Mouse (Mus musculus) frontal cortex, postnatal 14 days (tissue): Measurements from ENCODE around the gene Spag5.

ENCODE experiments used
- DNase-seq, 2 experiments: peaks; one replicate each; pipeline ENCODE4 v3.0.0; 2022; ENCODE audit warnings: low spot score in 2 of 2

Spag5 gene

DNA sequence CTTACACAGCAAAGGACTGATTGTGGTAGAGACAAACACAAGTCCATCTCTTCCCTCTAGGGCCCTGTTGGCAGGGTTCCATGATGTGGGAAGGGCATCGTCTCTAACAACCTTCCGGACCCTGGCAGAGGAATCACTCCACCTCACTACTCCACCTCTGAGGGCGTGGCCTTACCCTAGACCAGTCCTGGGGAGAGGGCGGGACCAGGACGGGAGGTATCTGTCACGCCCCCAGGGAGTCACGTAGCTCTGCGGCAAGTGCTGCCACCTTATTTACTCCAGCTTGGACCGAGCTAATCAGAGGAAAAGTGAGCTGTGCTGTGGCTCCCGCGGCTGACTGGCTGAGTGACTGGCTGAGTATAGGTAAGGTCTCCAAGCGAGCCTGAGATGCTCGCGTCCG, 21.5 kb downstream of the Spag5 start, which contains the start of gene Aldoc:
Gene Aldoc, plus strand, starts transcription at position 109 of the 400 bp plus-strand sequence.
- peak; percentile 55 to 72 for DNase-seq

DNA sequence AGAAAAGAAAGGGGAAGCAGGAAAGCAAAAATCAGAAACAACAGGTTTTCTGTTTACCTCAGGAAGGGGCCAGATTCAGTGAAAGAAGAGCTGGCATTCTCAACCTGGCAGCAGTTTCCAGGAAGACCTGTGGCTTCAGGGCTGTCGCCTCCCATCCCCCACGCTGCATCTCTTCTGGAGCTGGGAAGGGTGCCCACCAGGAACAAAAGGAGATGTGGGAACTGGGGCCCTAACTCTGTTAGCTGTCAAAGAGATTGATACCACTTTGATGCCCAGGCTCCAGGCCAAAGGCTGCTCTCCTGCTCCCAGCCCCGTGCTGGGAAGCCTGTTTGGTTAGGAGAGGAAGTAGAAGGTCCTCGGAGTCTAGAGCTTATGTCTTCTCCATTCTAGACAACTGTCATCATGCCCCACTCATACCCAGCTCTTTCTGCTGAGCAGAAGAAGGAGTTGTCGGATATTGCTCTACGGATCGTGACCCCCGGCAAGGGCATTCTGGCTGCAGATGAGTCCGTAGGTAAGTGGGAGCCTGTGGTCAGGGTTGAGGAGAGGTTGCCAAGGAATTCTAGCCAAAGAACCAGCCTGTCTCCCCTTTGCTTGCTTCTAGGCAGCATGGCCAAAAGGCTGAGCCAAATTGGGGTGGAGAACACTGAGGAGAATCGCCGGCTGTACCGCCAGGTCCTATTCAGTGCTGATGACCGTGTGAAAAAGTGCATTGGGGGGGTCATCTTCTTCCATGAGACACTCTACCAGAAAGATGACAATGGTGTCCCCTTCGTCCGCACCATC, 22.9 kb downstream of the Spag5 start:
- no peak for DNase-seq

DNA sequence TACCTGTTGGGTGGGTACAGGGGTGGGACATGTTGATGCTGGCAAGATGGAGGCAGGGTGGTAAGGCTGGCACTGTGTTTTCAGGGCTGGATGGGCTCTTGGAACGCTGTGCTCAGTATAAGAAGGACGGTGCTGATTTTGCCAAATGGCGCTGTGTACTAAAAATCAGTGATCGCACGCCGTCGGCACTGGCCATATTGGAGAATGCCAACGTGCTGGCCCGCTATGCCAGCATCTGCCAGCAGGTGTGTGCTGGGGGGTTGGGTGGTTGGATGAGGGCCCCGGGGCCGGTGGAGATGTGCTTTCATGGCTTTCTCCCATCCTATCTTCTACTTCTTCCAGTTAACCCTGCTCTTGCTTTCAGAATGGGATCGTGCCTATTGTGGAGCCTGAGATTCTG, 23.6 kb downstream of the Spag5 start:
- DNase-seq, result no peak

DNA sequence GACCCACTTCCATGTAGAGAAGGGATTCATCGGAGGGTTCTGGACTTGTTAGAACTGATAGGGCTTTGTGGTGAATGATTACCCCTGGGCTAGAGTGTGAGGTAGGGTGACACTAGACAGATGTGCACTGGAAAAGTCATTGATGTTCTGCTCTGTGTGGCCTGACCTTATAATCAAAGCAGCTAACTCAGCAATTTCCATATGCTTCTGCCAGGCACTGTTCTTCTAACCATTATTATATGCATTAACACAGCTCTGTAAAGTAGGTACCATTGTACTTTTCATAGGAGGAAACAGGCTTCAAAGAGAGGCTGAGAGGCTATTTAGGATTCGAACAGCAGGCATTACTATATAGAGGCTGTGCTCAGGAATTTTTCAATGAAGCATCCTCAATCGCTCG, 25.9 kb downstream of the Spag5 start:
- no peak for DNase-seq

DNA sequence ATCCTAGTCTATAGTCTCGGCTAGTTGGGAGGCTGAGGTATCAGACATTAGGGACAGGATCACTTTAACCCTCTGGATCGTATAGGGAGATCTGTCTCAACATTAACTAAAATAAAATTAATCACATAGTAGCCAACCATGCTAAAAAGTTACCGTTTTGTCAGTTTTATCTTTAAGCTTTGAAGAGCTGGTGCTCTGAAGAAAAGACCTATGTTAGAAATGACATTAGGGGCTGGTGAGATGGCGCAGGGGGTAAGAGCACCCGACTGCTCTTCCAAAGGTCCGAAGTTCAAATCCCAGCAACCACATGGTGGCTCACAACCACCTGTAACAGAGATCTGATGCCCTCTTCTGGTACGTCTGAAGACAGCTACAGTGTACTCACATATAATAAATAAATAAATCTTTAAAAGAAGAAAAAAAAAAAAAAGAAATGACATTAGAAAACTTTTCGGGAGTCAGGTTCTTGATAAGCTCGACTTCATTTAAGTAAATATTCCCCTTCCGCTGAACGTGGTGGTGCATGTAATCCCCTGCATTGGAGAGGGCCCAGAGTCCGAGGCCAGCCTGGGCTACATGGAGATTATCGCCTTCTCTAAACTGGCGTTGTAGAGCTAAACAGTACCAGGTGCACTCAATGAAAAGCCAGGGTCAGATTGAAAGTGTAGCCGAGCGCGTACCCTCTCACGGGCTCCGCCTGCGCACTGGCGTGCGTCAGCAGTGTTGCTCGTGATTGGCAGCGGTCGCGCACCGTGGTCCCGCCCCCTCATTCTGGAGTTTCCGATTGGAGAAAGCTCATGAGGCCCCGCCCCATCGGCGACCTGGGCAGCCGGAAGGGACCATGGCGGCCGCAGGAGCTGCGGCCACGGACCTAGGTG, 26.5 kb downstream of the Spag5 start, which contains the start of gene Pigs:
Gene Pigs, plus strand, starts transcription at position 782 of the 878 bp plus-strand sequence.
- DNase-seq, result peak; percentile 87 to 95

DNA sequence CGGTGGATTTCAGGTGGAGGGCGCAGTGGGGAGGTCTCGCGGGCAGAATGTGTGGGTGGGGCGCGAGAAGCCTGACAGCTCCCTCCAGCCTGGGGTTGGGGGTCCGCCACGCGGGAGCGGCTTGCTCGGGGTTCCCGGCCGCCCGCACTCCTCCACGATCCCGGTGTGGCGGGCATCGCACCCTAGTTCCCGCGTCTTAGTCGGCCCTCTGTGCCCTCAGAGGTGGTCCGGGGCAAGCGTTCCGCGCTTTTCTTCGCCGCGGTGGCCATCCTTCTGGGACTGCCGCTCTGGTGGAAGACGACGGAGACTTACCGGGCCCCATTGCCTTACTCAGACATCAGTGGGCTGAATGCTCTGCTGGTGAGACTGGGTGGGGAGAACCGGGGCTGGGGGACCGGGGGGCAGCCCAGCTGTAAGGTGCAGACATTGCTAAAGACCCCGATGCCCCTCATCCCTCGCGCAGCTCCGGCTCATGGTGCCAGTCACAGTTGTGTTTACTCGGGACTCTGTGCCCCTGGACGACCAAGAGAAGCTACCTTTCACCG, 27.3 kb downstream of the Spag5 start:
- DNase-seq, result no peak

DNA sequence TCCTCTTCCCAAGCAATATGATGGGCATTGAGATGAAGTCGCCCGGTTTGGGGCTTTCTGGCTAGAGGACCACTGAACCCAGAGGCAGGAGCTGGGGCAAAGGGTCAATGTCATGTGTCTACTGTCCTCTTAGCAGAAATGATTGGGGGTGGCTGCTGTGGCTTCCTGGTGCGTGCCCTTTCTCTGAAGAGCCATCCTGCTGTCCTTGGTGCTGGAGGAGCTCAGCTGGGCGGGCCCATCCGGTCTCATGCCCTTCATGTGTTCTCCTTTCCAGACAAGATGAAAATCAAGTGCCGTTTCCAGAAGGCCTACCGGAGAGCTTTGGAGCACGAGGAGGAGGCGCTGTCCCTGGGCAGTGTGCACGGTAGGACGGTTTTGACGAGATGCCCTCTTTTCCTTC, 31.3 kb downstream of the Spag5 start:
- DNase-seq, result no peak

DNA sequence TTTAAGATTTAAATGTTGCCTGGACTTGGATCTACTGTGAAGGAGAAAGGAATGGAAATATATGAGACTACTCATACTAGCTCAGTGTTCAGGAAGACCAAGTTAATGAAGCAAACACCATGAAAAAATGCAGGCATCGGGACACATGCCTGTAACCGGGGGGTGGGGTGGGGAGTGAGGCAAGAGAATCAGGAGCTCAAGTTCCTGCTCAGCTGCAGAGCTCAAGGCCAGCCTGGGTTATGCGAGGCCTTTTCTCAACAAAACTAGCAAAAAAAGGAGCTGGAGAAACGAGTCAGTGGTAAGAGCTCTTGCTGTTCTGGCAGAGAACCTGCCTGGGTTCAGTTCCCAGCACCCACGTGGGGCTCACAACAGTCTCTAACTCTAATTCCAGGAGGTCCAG, 32.7 kb downstream of the Spag5 start:
- DNase-seq, result no peak

DNA sequence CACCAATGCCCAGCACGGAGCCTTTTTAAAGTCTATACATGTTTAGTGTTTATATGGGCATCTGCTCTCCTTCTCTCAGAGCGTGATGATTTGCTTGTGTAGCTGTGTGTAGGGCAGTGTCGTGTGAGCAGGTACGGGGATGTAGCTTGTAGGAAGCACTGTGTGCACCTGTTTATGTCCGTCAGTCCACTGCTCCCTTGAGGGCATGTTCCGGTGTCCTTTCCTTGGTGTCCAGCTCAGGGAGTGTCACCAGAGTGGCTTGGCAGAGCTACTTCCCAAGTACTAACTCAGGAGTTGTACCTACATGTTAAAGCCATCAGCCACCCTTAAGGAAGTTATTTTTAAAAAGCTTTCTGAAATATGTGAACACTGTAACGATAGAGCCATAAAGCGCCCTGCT, 35.7 kb downstream of the Spag5 start:
- no peak for DNase-seq

DNA sequence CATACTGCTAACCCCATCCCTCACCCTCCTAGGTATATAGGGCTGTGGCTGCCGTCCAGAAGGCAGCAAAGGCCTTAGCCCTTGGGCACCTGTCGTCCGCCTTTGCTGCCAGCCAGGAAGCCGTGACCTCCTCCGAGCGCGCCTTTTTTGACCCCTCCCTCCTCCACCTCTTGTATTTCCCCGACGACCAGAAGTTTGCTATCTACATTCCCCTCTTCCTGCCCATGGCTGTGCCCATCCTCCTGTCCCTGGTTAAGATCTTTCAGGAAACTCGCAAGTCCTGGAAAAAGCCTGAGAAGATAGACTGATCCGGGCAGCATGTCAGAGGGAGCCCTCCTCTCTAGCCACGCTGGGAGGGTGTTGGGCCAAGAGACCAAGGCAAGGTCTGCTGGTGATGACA, 40.4 kb downstream of the Spag5 start:
- no peak for DNase-seq

DNA sequence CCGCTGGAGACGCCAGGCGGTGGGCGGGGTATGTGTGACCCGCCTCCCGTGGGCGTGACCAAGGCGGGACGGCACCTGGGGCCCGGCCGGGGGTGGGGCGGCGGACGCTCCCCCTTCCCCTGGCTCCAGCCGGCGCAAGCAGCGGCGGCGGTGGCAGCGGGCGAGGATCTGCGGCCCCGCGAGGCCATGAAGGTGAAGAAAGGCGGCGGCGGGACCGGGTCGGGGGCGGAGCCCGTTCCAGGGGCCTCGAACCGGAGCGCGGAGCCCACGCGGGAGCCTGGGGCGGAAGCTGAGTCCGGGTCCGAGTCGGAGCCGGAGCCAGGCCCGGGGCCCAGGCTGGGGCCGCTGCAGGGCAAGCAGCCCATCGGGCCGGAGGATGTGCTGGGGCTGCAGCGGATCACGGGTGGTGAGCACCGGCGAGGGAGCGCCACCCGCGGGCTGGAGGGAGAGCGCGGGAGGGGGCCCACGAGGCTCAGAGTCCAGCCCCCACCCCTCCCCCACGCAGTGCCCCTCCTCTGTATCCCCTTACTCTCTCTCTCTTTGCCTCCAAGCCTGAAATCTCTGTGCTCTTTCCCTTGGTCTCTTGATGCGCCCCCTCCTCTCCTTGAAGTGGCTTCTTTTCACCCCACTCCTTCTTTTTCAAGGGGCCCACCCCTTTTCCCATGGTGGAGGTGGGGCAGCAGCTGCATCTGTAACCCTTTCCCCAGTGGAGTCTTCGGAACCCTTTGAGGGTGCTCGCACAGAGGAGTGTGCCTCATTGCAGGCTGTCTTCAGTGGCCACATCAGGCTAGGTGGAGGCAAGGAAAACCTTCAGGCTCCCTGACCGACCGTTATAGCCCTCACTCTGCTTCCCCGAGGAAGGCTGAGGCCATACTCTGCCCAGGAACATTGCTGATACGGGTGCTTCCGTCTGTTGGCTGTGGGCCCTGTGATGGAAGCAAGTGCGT, 42.3 kb downstream of the Spag5 start, which contains the start of gene Unc119:
Gene Unc119, plus strand, starts transcription at position 102 of the 947 bp plus-strand sequence.
- DNase-seq, result peak in 1 of 2 experiments; percentile 51

DNA sequence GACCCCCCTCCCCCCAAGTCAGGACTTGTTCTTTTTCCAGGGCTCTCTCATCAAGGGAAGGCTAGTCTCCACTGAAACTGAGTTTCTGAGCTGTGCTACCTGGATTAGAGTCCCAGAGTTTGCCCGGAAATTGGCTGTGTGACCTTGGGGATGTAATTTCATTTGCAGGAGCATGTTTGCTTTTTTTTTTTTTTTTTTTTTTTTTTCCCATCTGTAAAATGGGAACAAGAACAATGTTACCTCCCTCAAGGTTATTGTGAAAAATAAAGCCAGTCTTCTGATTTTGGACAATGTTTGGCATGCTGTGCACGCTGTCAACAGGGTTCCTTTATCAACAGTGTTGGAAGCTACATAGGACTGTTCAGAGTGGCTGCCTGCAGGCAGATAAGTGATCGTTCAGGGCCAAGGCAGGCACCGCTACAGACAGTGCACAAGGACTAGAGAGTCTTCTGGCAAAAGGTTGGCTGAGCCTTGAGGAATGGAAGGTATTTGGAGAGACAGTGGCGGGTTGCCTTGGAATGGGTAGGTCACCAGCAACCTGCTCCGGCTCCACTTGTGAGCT, 43.1 kb downstream of the Spag5 start:
- DNase-seq, result no peak

DNA sequence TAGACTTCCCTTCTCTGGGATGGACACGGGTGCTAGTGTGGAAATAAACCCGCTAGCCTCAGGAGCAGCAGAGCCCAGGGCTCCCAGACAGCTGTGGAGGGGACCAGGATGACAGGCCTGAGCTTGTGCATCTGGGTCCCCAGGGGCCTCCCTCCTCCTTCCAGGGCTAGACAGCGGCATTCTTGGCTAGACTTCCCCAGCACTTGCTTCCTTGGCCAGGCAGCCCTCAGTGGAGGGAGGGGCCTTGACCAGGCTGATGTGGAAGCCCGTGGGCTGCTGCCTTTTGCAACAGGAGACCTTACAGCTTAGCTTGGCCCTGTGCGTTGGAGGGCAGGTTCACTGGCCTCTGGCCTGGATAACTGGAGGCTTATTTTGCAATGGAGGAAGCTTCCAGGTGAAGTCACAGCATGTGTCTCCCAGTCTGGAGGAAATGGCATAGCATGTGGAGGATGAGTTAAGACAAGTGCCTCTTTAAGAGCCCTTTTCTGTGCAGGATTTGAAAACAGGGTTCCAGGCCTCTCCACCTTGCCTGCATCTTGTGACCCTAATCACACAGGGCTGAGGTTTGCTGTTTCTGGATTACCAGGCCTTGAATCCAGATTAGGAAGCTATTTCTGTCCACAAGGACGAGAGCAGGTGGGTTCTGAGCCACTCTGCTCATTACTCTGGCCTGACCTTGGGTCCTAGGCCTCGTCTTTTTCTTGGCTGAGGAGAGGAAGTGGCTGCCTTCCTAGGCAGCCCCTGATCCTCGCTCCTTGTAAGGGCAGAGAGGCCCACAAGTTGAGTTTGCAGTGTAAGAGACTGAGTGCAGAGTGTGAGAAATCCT, 43.8 kb downstream of the Spag5 start:
- no peak for DNase-seq

DNA sequence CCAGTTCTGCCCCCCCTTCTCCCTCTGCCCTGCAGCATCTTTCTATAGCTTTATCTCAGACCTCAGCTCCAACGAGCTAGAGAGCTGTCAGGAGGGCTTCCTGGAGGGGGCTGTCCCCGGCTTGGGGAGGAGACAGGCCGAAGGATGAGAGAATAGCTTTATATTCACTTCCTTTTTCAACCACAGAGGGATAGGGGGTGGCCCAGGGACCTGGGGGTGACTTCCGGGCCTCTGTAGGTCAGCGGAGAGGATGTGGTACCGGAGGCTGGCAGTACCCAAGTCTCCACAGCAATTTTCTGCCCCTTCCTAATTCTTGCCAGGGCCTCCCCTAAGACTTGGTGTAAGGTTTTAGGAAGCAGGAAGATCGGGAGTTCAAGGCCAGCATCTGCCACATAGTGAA, 44.5 kb downstream of the Spag5 start:
- DNase-seq, result no peak

DNA sequence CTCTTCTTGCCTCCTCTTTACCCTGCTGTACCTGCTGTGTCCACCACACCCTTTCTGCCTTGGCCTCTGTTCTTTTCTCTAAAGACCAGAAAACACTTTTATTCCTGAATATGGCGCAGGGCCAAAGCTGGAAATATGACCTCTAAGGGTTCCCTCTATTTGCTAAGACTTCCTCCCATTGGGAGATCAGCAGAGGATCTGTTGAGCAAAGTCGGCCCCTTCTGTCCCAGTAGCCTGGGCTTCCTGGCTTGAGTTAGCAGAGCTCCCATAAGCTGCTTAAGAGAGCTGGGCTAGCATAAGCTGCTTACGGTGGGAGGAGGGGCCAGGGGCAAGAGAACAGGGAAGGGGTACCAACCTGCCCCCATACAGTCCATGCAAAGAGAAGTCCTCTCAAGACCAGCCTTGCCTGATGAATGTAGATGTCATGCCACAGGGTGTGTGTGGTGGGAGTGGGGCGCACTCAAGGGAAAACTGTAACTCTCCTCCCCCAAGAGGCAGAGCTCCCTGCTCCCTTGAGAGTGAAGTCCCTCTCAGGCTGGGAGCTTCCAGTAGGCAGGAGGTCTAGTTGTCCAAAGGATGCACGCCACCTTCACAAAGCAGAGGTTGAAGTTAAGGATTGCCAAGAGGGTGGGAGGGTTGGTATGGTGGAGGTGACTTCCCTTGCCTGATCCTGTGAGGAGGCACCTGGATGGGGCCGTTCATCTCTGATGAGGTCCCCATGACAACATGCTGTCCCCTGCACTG, 45.2 kb downstream of the Spag5 start:
- DNase-seq, result no peak

DNA sequence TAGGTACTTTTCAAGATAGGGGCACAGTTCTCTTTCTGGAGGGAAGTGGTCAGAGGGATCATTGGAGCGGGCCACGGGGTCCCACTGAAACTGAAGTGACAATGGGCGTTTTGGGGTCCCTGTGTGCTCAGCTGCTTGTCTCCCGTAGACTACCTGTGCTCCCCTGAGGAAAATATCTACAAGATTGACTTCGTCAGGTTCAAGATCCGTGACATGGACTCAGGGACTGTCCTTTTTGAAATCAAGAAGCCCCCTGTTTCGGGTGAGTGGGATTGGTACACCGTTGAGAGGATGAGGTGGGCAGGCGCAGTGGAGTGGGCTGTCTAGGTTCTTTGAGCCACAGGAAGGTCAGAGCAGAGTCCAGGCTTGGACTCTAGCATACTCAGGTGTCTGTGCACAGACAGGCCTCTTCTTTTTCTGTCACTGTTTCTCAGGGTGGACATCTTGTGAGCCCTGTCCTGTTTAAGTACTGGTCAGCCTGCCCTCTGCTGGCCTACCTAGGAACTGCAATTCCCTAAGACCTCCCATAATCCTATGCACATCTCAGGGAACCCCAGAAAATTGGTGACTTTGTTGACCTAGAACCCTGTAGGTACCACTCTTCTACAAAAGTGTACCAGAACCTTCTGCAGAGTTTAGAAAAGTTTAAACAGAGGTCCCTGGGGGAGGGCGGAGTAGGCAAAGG, 45.9 kb downstream of the Spag5 start:
- DNase-seq, result no peak

DNA sequence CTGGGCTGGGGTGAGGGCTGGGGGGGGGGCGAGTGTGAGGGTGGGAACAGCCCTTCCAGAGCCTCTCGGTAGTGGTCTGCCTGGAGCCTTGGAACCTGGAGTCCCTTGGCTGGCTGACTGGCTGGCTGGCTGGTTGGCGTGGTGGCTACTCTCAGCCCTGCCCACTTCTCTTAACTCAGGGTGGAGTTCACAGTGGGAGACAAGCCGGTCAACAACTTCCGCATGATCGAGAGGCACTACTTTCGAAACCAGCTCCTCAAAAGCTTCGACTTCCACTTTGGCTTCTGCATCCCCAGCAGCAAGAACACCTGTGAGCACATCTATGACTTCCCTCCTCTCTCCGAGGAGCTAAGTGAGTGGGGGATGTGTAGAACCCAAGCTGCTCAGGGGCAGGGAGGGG, 46.6 kb downstream of the Spag5 start:
- no peak for DNase-seq

DNA sequence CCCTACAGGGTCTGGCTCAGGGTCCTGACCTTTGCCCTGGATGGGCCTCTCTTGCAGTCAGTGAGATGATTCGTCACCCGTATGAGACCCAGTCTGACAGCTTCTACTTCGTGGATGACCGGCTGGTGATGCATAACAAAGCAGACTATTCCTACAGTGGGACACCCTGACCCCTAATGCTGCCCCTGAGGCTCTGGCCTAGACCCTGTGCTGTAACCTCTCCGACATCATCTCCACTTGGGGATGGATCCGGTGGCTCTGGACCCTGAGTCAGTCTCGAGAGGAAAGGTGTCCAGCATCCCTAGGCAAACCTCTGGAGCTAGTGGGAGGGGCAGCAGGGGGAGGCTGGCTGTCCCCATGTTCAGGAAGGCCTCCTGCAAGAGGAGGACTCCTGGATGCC, 47.1 kb downstream of the Spag5 start:
- DNase-seq, result no peak
